Mouse (Mus musculus) limb, embryonic 11.5 days (tissue): Measurements from ENCODE around the gene Acadm. TPM values are rescaled to one million over a fixed set of nuclear protein-coding genes. Genes with fewer than 3 reads are reported as not detected.

Experiments used
- ATAC-seq: fragments of 200-750 bp; cut with Nextera tagmentation; 2 replicates; pipeline ENCODE4 v1.8.0; 2017; ENCODE audit warnings: low read depth; ENCODE audit not compliant: insufficient number of reproducible peaks, low FRiP score, low TSS enrichment
- DNase-seq: peaks from one replicate; pipeline ENCODE4 v3.0.0-alpha.2; 2015; ENCODE audit warnings: low spot score
- H3K27ac ChIP-seq: fragments of 300-500 bp; sonication (generic); replicated peaks from 2 replicates; pipeline ENCODE4 v1.5.1; 2014; ENCODE audit warnings: low read depth, mild to moderate bottlenecking, low read length
- H3K27me3 ChIP-seq: fragments of 300-500 bp; sonication (generic); 2 replicates; pipeline ENCODE4 v1.6.1; 2014; ENCODE audit warnings: mild to moderate bottlenecking, low read length, mixed read lengths; ENCODE audit not compliant: control insufficient read depth, insufficient read depth
- H3K36me3 ChIP-seq: fragments of 300-500 bp; sonication (generic); 2 replicates; pipeline ENCODE4 v1.6.1; 2014; ENCODE audit warnings: mild to moderate bottlenecking, low read length, moderate library complexity, mixed read lengths; ENCODE audit not compliant: control insufficient read depth, insufficient read depth
- H3K4me1 ChIP-seq: fragments of 300-500 bp; sonication (generic); 2 replicates; pipeline ENCODE4 v1.6.1; 2014; ENCODE audit warnings: low read length, mixed read lengths; ENCODE audit not compliant: control insufficient read depth, insufficient read depth
- H3K4me2 ChIP-seq: fragments of 300-500 bp; sonication (generic); 2 replicates; pipeline ENCODE4 v1.6.1; 2014; ENCODE audit warnings: low read depth, mild to moderate bottlenecking, moderate library complexity; ENCODE audit not compliant: severe bottlenecking
- H3K4me3 ChIP-seq: fragments of 300-500 bp; sonication (generic); 2 replicates; pipeline ENCODE4 v1.5.1; 2014; ENCODE audit warnings: low read depth, low read length
- H3K9ac ChIP-seq: fragments of 300-500 bp; sonication (generic); 2 replicates; pipeline ENCODE4 v1.6.1; 2014; ENCODE audit warnings: mild to moderate bottlenecking, low read length
- H3K9me3 ChIP-seq: fragments of 300-500 bp; sonication (generic); 2 replicates; pipeline ENCODE4 v1.6.1; 2016; ENCODE audit warnings: low read length; ENCODE audit not compliant: control insufficient read depth
- WGBS: fragments of 180-500 bp; shearing (Covaris S2); extraction: QIAGEN DNeasy Blood & Tissue Kit; methylation state at CpG from one replicate; pipeline ENCODE4 v1.1.7; 2014; 5-methylcytosine and 5-hydroxymethylcytosine counted together
- polyA plus RNA-seq: library from polyadenylated mRNA; unstranded; fragments of >200 nt; fragmentation: Nextera tagmentation; extraction: Ambion mirVana; gene quantifications from 2 replicates; pipeline ENCODE4 v1.2.1, GENCODE M21; 2014

Acadm gene
- polyA plus RNA-seq, 1 experiment from 2014 or later = 43.9 TPM

- H3K4me1 ChIP-seq = peaks cover 11% of the 10 kb centered on the region
- H3K4me3 ChIP-seq = peak overlapping the region; percentile 90
- H3K27ac ChIP-seq = peak overlapping the region; percentile 68; the same call in 1 of the 2 replicates
- no peaks in the 10 kb centered on the region for H3K9me3 ChIP-seq
- DNase-seq (no peak), ATAC-seq (no peak)
- peak overlapping the region; percentile 98 for H3K9ac ChIP-seq
- peaks cover 30% of the 10 kb centered on the region for H3K36me3 ChIP-seq
- no peaks in the 10 kb centered on the region for H3K27me3 ChIP-seq
- peak overlapping the region; percentile 68 for H3K4me2 ChIP-seq
- 4% methylated on average over 12 of the region's 12 CpGs for WGBS
These were observed 32.5 kb downstream of the Acadm start for GRCm38 (mm10) chr3:153911882-153912440.

- Histone ChIP-seq H3K27ac (no peak overlapping the region), H3K4me3 (peak overlapping the region; percentile 90), H3K4me1 (peaks cover 11% of the 10 kb centered on the region), H3K36me3 (peaks cover 36% of the 10 kb centered on the region), H3K9ac (peak overlapping the region; percentile 98), H3K9me3 (no peaks in the 10 kb centered on the region), H3K4me2 (peak overlapping the region; percentile 68), H3K27me3 (no peaks in the 10 kb centered on the region)
- no peak for ATAC-seq
- 54% methylated on average over 8 of the region's 8 CpGs for WGBS
- DNase-seq = no peak
These were observed 33.1 kb downstream of the Acadm start for GRCm38 (mm10) chr3:153911197-153911881.

DNA sequence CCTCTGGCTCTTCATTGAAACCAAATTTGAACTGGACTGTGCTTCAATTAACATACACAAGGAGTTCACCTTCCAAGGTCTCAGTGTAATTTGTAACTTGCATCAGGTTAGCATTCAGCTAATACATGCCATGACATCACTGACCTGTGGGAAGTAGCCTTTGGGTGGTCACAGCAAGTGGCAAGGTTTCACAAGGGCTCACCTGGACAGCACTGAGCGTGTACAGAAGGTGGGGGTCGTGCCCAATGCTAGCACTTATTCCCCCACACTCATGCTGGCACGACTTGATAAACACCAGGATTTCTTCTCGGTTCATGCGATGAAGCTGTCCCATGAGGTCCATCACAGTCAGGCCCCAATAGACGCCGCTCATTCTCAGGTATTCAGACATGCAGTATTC lies 33.9 kb downstream of the Acadm start:
- Histone ChIP-seq H3K36me3 (peaks cover 44% of the 10 kb centered on the region), H3K27ac (no peak overlapping the region), H3K9me3 (no peaks in the 10 kb centered on the region), H3K4me3 (peak overlapping the region; percentile 14; the same call in 1 of the 2 replicates), H3K4me1 (peaks cover 11% of the 10 kb centered on the region), H3K4me2 (peak overlapping the region; percentile 68; the same call in 1 of the 2 replicates), H3K9ac (no peak overlapping the region), H3K27me3 (no peaks in the 10 kb centered on the region)
- DNase-seq (no peak), ATAC-seq (no peak)
- WGBS = 79% methylated on average over 7 of the region's 7 CpGs

DNA sequence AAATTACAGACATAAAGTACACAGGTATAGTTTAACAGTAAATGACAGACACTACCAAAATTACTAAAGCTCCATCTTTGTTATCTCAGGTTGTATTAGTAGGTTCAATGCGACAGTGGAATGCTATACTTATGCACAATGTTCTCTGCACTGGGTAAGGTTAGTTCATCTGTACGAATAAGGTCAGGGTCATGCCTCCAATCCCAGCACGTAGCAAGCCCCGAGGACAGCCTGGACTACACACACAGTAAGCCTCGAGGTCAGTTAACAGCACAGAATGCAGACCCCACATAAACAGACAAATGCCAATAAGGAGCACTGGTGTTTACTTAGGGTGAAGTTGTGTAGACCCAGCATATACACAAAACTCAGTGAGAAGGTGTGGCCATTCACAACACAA lies 35.5 kb downstream of the Acadm start:
- no peak for ATAC-seq
- no peaks in the 10 kb centered on the region for H3K9me3 ChIP-seq
- H3K36me3 ChIP-seq = peaks cover 47% of the 10 kb centered on the region

DNA sequence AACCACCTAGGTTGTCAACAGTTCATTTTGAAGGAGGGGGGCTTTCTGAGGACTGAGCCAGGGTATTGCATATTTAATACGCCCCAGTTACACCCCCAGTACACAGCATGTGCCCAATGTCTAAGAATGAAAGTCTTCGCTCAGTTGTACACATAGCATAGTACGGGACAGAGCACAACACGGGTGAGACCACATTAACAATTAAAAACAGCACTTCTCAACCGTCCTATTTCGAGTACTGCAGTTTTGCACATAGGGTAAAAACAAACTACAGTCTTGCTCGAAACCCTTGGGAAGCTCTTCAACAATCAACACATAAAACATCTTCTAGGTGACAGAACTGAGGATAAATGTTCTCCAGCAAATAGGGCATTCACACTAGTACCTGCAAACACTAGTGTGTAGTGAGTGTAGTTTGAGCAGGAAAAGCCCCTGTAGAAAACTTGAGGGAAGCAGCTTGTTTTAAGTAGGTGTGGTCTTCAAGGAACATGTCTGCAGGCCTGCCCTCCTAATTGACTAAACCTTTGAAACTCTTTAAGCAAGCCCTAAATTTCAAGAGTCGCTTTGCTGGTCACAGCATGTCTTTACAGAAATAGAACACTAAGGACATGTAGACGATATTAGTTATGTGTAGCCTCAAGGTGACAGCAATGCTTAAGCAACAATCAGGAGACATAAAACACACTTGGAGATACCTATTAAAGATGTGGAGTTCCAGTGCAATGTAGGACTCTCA lies 38.1 kb downstream of the Acadm start, which contains the start of gene Msh4:
Gene Msh4 (minus strand): TSS at position 3 of the 736 bp plus-strand sequence.
- no peak within 1 kb of the TSS for H3K4me2 ChIP-seq
- peak; percentile 41; the same call in 1 of the 2 replicates for ATAC-seq
- peaks cover 9% of the 10 kb centered on the region for H3K4me1 ChIP-seq
- no peaks in the 10 kb centered on the region for H3K27me3 ChIP-seq
- H3K9me3 ChIP-seq = no peaks in the 10 kb centered on the region
- no peak within 1 kb of the TSS for H3K9ac ChIP-seq
- H3K36me3 ChIP-seq = peaks cover 46% of the 10 kb centered on the region
- 86% methylated on average over 9 of the region's 9 CpGs for WGBS
- no peak within 1 kb of the TSS for H3K27ac ChIP-seq
- H3K4me3 ChIP-seq = no peak within 1 kb of the TSS
- no peak for DNase-seq

More for the DNA sequence above, 35.5 kb downstream of the Acadm start:
- H3K4me1 ChIP-seq = peaks cover 11% of the 10 kb centered on the region
- H3K4me2 ChIP-seq = no peak overlapping the region
- no peak overlapping the region for H3K27ac ChIP-seq
- 77% methylated on average over 5 of the region's 5 CpGs for WGBS
- no peak for DNase-seq
- no peak overlapping the region for H3K4me3 ChIP-seq
- no peaks in the 10 kb centered on the region for H3K27me3 ChIP-seq
- no peak overlapping the region for H3K9ac ChIP-seq

GRCm38 (mm10) chr3:153905251-153906135 lies 38.9 kb downstream of the Acadm start:
- Histone ChIP-seq H3K4me1 (peaks cover under 1% of the 10 kb centered on the region), H3K4me2 (no peak overlapping the region), H3K27ac (no peak overlapping the region), H3K27me3 (no peaks in the 10 kb centered on the region), H3K9me3 (no peaks in the 10 kb centered on the region), H3K4me3 (no peak overlapping the region), H3K36me3 (peaks cover 41% of the 10 kb centered on the region), H3K9ac (no peak overlapping the region)
- ATAC-seq = peak; percentile 33; the same call in 1 of the 2 replicates
- WGBS = 86% methylated on average over 49 of the region's 49 CpGs
- no peak for DNase-seq

GRCm38 (mm10) chr3:153904586-153904985 lies 39.8 kb downstream of the Acadm start:
- Histone ChIP-seq H3K4me3 (no peak overlapping the region), H3K27ac (no peak overlapping the region), H3K36me3 (peaks cover 33% of the 10 kb centered on the region), H3K9me3 (no peaks in the 10 kb centered on the region), H3K4me1 (no peaks in the 10 kb centered on the region), H3K27me3 (no peaks in the 10 kb centered on the region), H3K9ac (no peak overlapping the region), H3K4me2 (no peak overlapping the region)
- peak; percentile 56 for DNase-seq
- no peak for ATAC-seq
- WGBS = 75% methylated on average over 6 of the region's 6 CpGs

GRCm38 (mm10) chr3:153902595-153902994 lies 41.8 kb downstream of the Acadm start:
- H3K4me3 ChIP-seq = no peak overlapping the region
- no peak overlapping the region for H3K4me2 ChIP-seq
- no peak for ATAC-seq
- H3K27ac ChIP-seq = no peak overlapping the region
- H3K9ac ChIP-seq = no peak overlapping the region
- no peak for DNase-seq
- H3K4me1 ChIP-seq = no peaks in the 10 kb centered on the region
- peaks cover 20% of the 10 kb centered on the region for H3K36me3 ChIP-seq
- 68% methylated on average over 3 of the region's 3 CpGs for WGBS
- no peaks in the 10 kb centered on the region for H3K27me3 ChIP-seq
- no peaks in the 10 kb centered on the region for H3K9me3 ChIP-seq
